Mouse (Mus musculus) erythroid progenitor cell, adult 5-6 weeks (primary cell): ENCODE measurements at regions not wholly inside any gene's neighbourhood (a gene's known extent, or its start where the extent isn't known, plus 50 kb on each side); places are given as distances from the start of the nearest gene placed in this dataset.

ENCODE experiments used
- ATAC-seq: replicated peaks from 2 replicates; pipeline ENCODE4 v1.8.0; 2016; ENCODE audit warnings: moderate number of reproducible peaks, mild to moderate bottlenecking, moderate TSS enrichment, inconsistent platforms; ENCODE audit not compliant: poor library complexity, low FRiP score, severe bottlenecking

- ATAC-seq: no peak
Measured at GRCm38 (mm10) chr15:27246302-27246701, 220.2 kb upstream of the Ank start.

- no peak for ATAC-seq
Measured at GRCm38 (mm10) chr15:27258984-27259853, 207.3 kb upstream of the Ank start.

- no peak for ATAC-seq
Measured at GRCm38 (mm10) chr15:27259854-27260191, 206.7 kb upstream of the Ank start.

GRCm38 (mm10) chr15:27270203-27270602 is 196.3 kb upstream of the Ank start:
- no peak for ATAC-seq

GRCm38 (mm10) chr15:27282279-27282678 is 184.2 kb upstream of the Ank start:
- no peak for ATAC-seq

GRCm38 (mm10) chr15:27303856-27304255 is 162.6 kb upstream of the Ank start:
- no peak for ATAC-seq

GRCm38 (mm10) chr15:27304256-27304655 is 162.2 kb upstream of the Ank start:
- ATAC-seq: no peak

- ATAC-seq: no peak
Measured at GRCm38 (mm10) chr15:27305035-27305434, 161.4 kb upstream of the Ank start.

- ATAC-seq: no peak
Measured at GRCm38 (mm10) chr15:27308639-27309038, 157.8 kb upstream of the Ank start.

GRCm38 (mm10) chr15:27315964-27316745 is 150.3 kb upstream of the Ank start:
- no peak for ATAC-seq

GRCm38 (mm10) chr15:27316746-27317129 is 149.7 kb upstream of the Ank start:
- ATAC-seq: no peak

- no peak for ATAC-seq
Measured at GRCm38 (mm10) chr15:27321915-27322665, 144.4 kb upstream of the Ank start.

- peak; percentile 68 for ATAC-seq
Measured at GRCm38 (mm10) chr15:27325847-27326548, 140.5 kb upstream of the Ank start.

GRCm38 (mm10) chr15:27326549-27326876 is 140.0 kb upstream of the Ank start:
- no peak for ATAC-seq

GRCm38 (mm10) chr15:27327744-27328143 is 138.7 kb upstream of the Ank start:
- ATAC-seq: no peak

GRCm38 (mm10) chr15:27328441-27328840 is 138.0 kb upstream of the Ank start:
- no peak for ATAC-seq

- no peak for ATAC-seq
Measured at GRCm38 (mm10) chr15:27340070-27340469, 126.4 kb upstream of the Ank start.

GRCm38 (mm10) chr15:27341518-27341976 is 124.9 kb upstream of the Ank start:
- no peak for ATAC-seq

- no peak for ATAC-seq
Measured at GRCm38 (mm10) chr15:27358441-27358840, 108.0 kb upstream of the Ank start.

GRCm38 (mm10) chr15:27359271-27359670 is 107.2 kb upstream of the Ank start:
- ATAC-seq: no peak
